Comparison of ENCODE assay signal across 20 mouse cellular contexts in genomic region chr17:71208921-71209320, GRCm38 (mm10).
"Had no signal": no experiment of that assay in that cellular context is flagged by ENCODE, and none has a peak within 500 bp of the region (broad histone marks: within the 10 kb centered on the region; RNA-seq: fewer than 3 reads in every experiment).

No protein-coding gene starts in this region.

- H3K27ac ChIP-seq: kidney, embryonic 15.5 days; left cerebral cortex, adult 2 months; stomach, postnatal 0 days had no signal

- H3K9ac ChIP-seq: kidney, embryonic 15.5 days; liver, embryonic 15.5 days had no signal

- ATAC-seq: inflammation-experienced regulatory T-cells, adult 6 months had no signal

- H3K4me3 ChIP-seq: kidney, embryonic 15.5 days; left cerebral cortex, adult 2 months; liver, embryonic 15.5 days had no signal

- DNase-seq: kidney, adult 11 months; kidney, postnatal 10 days; kidney, postnatal 4 days; layer of hippocampus, adult 9-11 months; lung, adult 2 months; lung, postnatal 14 days; lung, postnatal 4 days; midbrain, embryonic 14.5 days; right cerebral cortex, adult 18-20 months; right cerebral cortex, postnatal 14 days; right cerebral cortex, postnatal 4 days; thymus, adult 2 months; thymus, postnatal 14 days; thymus, postnatal 4 days had no signal

- H3K9me3 ChIP-seq: kidney, embryonic 15.5 days; liver, embryonic 15.5 days had no signal

- H3K4me2 ChIP-seq: kidney, embryonic 15.5 days; liver, embryonic 15.5 days; midbrain, embryonic 11.5 days had no signal

- H3K27me3 ChIP-seq: kidney, embryonic 15.5 days; liver, embryonic 15.5 days had no signal

- H3K36me3 ChIP-seq: kidney, embryonic 15.5 days had no signal
